Mouse (Mus musculus) forebrain, postnatal 0 days (tissue): ENCODE data around the gene Acsl1. TPM values are rescaled to one million over a fixed set of nuclear protein-coding genes. Genes with fewer than 3 reads are reported as not detected.

Source experiments
- ATAC-seq: fragments of 200-750 bp; cut with Nextera tagmentation; 2 replicates; pipeline ENCODE4 v1.8.0; 2017; ENCODE audit warnings: mild to moderate bottlenecking, moderate library complexity
- DNase-seq: peaks from one replicate; pipeline ENCODE4 v3.0.0-alpha.2; 2015
- H3K27ac ChIP-seq: fragments of 300-500 bp; sonication (generic); 2 replicates; pipeline ENCODE4 v1.5.1; 2014; ENCODE audit warnings: low read depth, mild to moderate bottlenecking, antibody characterized with exemption, low read length, moderate library complexity, mixed read lengths
- H3K27me3 ChIP-seq: fragments of 300-500 bp; sonication (generic); 2 replicates; pipeline ENCODE4 v1.6.1; 2014; ENCODE audit warnings: mild to moderate bottlenecking, low read length, mixed read lengths; ENCODE audit not compliant: insufficient read depth
- H3K36me3 ChIP-seq: fragments of 300-500 bp; sonication (generic); 2 replicates; pipeline ENCODE4 v1.6.1; 2014; ENCODE audit warnings: mild to moderate bottlenecking, moderate library complexity; ENCODE audit not compliant: insufficient read depth
- H3K4me1 ChIP-seq: fragments of 300-500 bp; sonication (generic); 2 replicates; pipeline ENCODE4 v1.6.1; 2014; ENCODE audit warnings: antibody characterized with exemption; ENCODE audit not compliant: insufficient read depth
- H3K4me2 ChIP-seq: fragments of 300-500 bp; sonication (generic); 2 replicates; pipeline ENCODE4 v1.6.1; 2014; ENCODE audit warnings: low read depth, mild to moderate bottlenecking, moderate library complexity
- H3K4me3 ChIP-seq: fragments of 300-500 bp; sonication (generic); 2 replicates; pipeline ENCODE4 v1.5.1; 2014; ENCODE audit warnings: low read depth, low read length, mixed read lengths
- H3K9ac ChIP-seq: fragments of 300-500 bp; sonication (generic); 2 replicates; pipeline ENCODE4 v1.6.1; 2014; ENCODE audit warnings: mild to moderate bottlenecking
- H3K9me3 ChIP-seq: fragments of 300-500 bp; sonication (generic); 2 replicates; pipeline ENCODE4 v1.6.1; 2016; ENCODE audit warnings: low read length
- CTCF ChIP-seq: sonication (generic); IDR thresholded peaks from 2 replicates; pipeline ENCODE4 v1.5.1; 2016; ENCODE audit warnings: antibody characterized with exemption, control low read depth, low read depth
- WGBS: fragments of 180-500 bp; shearing (Covaris S2); extraction: QIAGEN DNeasy Blood & Tissue Kit; methylation state at CpG from one replicate; pipeline ENCODE4 v1.1.7; 2014; 5-methylcytosine and 5-hydroxymethylcytosine counted together
- polyA plus RNA-seq: library from polyadenylated mRNA; unstranded; fragments of >200 nt; fragmentation: Nextera tagmentation; extraction: Ambion mirVana; gene quantifications from 2 replicates; pipeline ENCODE4 v1.2.1, GENCODE M21; 2015
- total RNA-seq: library from RNA; depleted of rRNA; stranded (reverse); fragments of >200 nt; gene quantifications from 2 replicates; pipeline ENCODE4 v1.2.3, GENCODE M21; 2014

Acsl1 gene
- total and polyA plus RNA-seq, 2 experiments from 2014 or later: 26.2 to 44.2 TPM

DNA sequence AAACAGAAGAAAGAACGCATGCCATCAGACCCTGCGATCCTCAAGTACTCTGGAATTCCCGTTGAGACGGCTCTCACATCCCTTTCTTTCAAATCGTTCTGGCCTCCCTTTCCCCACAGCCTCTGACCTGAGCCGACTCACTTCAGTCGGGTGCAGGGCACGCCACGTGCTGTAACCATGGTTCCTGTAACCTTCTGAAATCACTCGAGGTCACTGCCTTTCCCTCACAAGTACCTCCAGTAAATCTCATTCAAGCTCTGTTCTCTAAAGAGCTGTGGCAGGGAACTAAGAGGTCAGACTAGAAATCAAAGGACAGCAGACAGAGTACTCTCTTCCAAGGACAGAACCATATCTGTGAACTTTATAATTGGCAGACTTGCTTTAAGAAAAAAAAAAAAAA is 32.3 kb upstream of the Acsl1 start:
- Histone ChIP-seq H3K4me1 (no peaks in the 10 kb centered on the region), H3K9me3 (no peaks in the 10 kb centered on the region), H3K4me3 (no peak overlapping the region), H3K36me3 (no peaks in the 10 kb centered on the region), H3K9ac (no peak overlapping the region), H3K4me2 (no peak overlapping the region), H3K27me3 (no peaks in the 10 kb centered on the region), H3K27ac (no peak overlapping the region)
- ATAC-seq: no peak
- TF ChIP-seq CTCF: no peak
- WGBS: 80% methylated on average over 10 of the region's 10 CpGs
- DNase-seq: no peak

- 59% methylated on average over 12 of the region's 12 CpGs for whole genome bisulfite sequencing
- H3K9me3 ChIP-seq: no peaks in the 10 kb centered on the region
- TF ChIP-seq CTCF: no peak
- no peaks in the 10 kb centered on the region for H3K27me3 ChIP-seq
- peak; percentile 56 for ATAC-seq
- no peaks in the 10 kb centered on the region for H3K4me1 ChIP-seq
- no peak for DNase-seq
- H3K9ac ChIP-seq: no peak overlapping the region
- no peak overlapping the region for H3K4me3 ChIP-seq
- H3K27ac ChIP-seq: no peak overlapping the region
- H3K36me3 ChIP-seq: no peaks in the 10 kb centered on the region
- no peak overlapping the region for H3K4me2 ChIP-seq
Measured at GRCm38 (mm10) chr8:46445964-46446915, 24.6 kb upstream of the Acsl1 start.

- H3K4me1 ChIP-seq: no peaks in the 10 kb centered on the region
- no peaks in the 10 kb centered on the region for H3K36me3 ChIP-seq
- no peak for ATAC-seq
- H3K9ac ChIP-seq: no peak overlapping the region
- 92% methylated on average over 6 of the region's 6 CpGs for WGBS
- no peaks in the 10 kb centered on the region for H3K27me3 ChIP-seq
- H3K4me3 ChIP-seq: no peak overlapping the region
- no peak for TF ChIP-seq CTCF
- H3K4me2 ChIP-seq: no peak overlapping the region
- DNase-seq: no peak
- no peaks in the 10 kb centered on the region for H3K9me3 ChIP-seq
- no peak overlapping the region for H3K27ac ChIP-seq
Measured at GRCm38 (mm10) chr8:46447334-46447733, 23.5 kb upstream of the Acsl1 start.

GRCm38 (mm10) chr8:46448606-46449005 is 22.2 kb upstream of the Acsl1 start:
- 76% methylated on average over 5 of the region's 5 CpGs for WGBS
- no peak for ATAC-seq

DNA sequence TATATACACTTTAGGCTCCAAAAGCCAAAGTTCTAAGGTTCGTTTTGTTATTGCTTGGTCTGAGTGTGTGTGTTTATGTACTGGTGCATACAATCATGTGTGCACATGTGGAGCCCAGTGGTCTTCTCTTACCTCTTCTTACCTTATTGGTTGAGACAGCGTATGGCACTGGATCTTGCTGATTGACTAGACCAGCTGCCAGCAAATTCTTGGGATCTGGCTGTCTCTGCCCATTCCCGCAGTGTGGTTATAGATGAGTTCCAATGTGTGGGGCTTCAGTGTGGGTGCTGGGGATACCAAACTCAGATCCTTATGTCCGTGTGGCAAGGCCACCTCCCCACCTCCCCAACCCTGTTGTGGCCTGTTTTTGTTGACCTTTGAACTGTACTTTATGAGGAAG is 21.8 kb upstream of the Acsl1 start:
- no peak for DNase-seq
- Histone ChIP-seq H3K27ac (no peak overlapping the region), H3K4me3 (no peak overlapping the region), H3K9me3 (peaks cover 3% of the 10 kb centered on the region; the same call in 1 of the 2 replicates), H3K4me2 (no peak overlapping the region), H3K9ac (no peak overlapping the region), H3K27me3 (no peaks in the 10 kb centered on the region), H3K4me1 (no peaks in the 10 kb centered on the region), H3K36me3 (no peaks in the 10 kb centered on the region)
- no peak for TF ChIP-seq CTCF
- no peak for ATAC-seq
- 83% methylated on average over 4 of the region's 4 CpGs for WGBS

More at GRCm38 (mm10) chr8:46448606-46449005, 22.2 kb upstream of the Acsl1 start:
- Histone ChIP-seq H3K27ac (no peak overlapping the region), H3K4me2 (no peak overlapping the region), H3K9ac (no peak overlapping the region), H3K4me1 (no peaks in the 10 kb centered on the region), H3K27me3 (no peaks in the 10 kb centered on the region), H3K4me3 (no peak overlapping the region), H3K9me3 (no peaks in the 10 kb centered on the region), H3K36me3 (no peaks in the 10 kb centered on the region)
- TF ChIP-seq CTCF: no peak
- DNase-seq: no peak

DNA sequence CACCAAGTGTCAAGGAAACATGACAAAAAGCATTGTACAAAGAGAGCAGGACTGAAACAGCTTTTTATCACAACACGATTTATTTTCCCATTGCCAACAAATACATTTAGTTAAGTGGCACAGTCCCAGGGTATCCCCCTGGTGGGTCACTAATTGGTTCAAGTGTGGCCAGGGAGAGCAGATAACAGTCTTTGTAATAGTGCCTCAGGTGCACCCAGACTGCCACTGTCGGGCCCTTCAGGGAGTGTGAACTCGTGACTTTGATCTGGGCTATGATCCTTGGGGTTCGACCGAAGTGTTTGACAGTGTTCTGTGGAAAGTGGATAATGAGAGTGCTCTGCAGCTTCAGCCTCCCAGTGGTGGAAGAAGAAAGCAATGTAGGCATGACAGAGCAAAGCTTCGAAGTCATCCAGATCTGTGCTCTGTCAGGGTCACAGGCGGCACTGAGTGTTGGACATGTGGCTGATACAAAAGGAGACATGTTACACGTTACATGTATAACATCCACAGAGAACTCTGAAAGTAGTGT is 21.1 kb upstream of the Acsl1 start:
- Histone ChIP-seq H3K4me3 (no peak overlapping the region), H3K9me3 (peaks cover 8% of the 10 kb centered on the region; the same call in 1 of the 2 replicates), H3K36me3 (no peaks in the 10 kb centered on the region), H3K4me2 (no peak overlapping the region), H3K27me3 (no peaks in the 10 kb centered on the region), H3K27ac (no peak overlapping the region), H3K4me1 (no peaks in the 10 kb centered on the region), H3K9ac (no peak overlapping the region)
- DNase-seq: no peak
- ATAC-seq: peak; percentile 32; the same call in 1 of the 2 replicates
- no peak for TF ChIP-seq CTCF
- 77% methylated on average over 8 of the region's 8 CpGs for WGBS

- 62% methylated on average over 6 of the region's 6 CpGs for WGBS
- Histone ChIP-seq H3K4me1 (no peaks in the 10 kb centered on the region), H3K9ac (no peak overlapping the region), H3K9me3 (peaks cover 8% of the 10 kb centered on the region; the same call in 1 of the 2 replicates), H3K27ac (no peak overlapping the region), H3K4me3 (no peak overlapping the region), H3K36me3 (no peaks in the 10 kb centered on the region), H3K27me3 (no peaks in the 10 kb centered on the region), H3K4me2 (no peak overlapping the region)
- no peak for TF ChIP-seq CTCF
- no peak for ATAC-seq
- DNase-seq: no peak
Measured at GRCm38 (mm10) chr8:46458215-46458811, 12.5 kb upstream of the Acsl1 start.
